Mouse (Mus musculus) kidney, adult 11 months (tissue): Measurements from ENCODE around the gene Gm45713.
"Not testable (repeated sequence)": the region's sequence is repeated elsewhere in the genome, so short reads cannot be mapped to it uniquely, and the experiment has no call there.

Source experiments
- DNase-seq: peaks from one replicate; pipeline ENCODE4 v3.0.0; 2022

Gm45713 gene

GRCm38 (mm10) chr7:45121966-45122365 is 14.1 kb downstream of the Gm45713 start:
- no peak for DNase-seq

- DNase-seq = peak; percentile 52
Measured at GRCm38 (mm10) chr7:45121404-45121803, 14.6 kb downstream of the Gm45713 start.

GRCm38 (mm10) chr7:45119780-45120709 is 16.0 kb downstream of the Gm45713 start:
- DNase-seq = no peak

GRCm38 (mm10) chr7:45118336-45118735 is 17.7 kb downstream of the Gm45713 start:
- no peak for DNase-seq

GRCm38 (mm10) chr7:45117566-45117965 is 18.5 kb downstream of the Gm45713 start:
- DNase-seq = no peak

GRCm38 (mm10) chr7:45113476-45113875 is 22.6 kb downstream of the Gm45713 start:
- no peak for DNase-seq

- DNase-seq = no peak
Measured at GRCm38 (mm10) chr7:45112529-45112928, 23.5 kb downstream of the Gm45713 start.

GRCm38 (mm10) chr7:45111940-45112339 is 24.1 kb downstream of the Gm45713 start:
- DNase-seq = no peak

- DNase-seq = not testable (repeated sequence)
Measured at GRCm38 (mm10) chr7:45110089-45110488, 25.9 kb downstream of the Gm45713 start.

GRCm38 (mm10) chr7:45107052-45107645 is 28.9 kb downstream of the Gm45713 start:
- DNase-seq = no peak

GRCm38 (mm10) chr7:45106441-45106840 is 29.6 kb downstream of the Gm45713 start:
- DNase-seq = no peak

GRCm38 (mm10) chr7:45105491-45105890 is 30.5 kb downstream of the Gm45713 start:
- no peak for DNase-seq

GRCm38 (mm10) chr7:45104941-45105340 is 31.1 kb downstream of the Gm45713 start:
- DNase-seq = no peak

GRCm38 (mm10) chr7:45103652-45104180 is 32.3 kb downstream of the Gm45713 start, which contains the start of gene Fcgrt:
Gene Fcgrt (minus strand): TSS chr7:45103851.
- DNase-seq = peak; percentile 98

- peak; percentile 66 for DNase-seq
Measured at GRCm38 (mm10) chr7:45102940-45103585, 33.0 kb downstream of the Gm45713 start.

GRCm38 (mm10) chr7:45102441-45102840 is 33.6 kb downstream of the Gm45713 start:
- no peak for DNase-seq

GRCm38 (mm10) chr7:45100046-45100445 is 36.0 kb downstream of the Gm45713 start:
- DNase-seq = no peak

- no peak for DNase-seq
Measured at GRCm38 (mm10) chr7:45098541-45099240, 37.3 kb downstream of the Gm45713 start.

- no peak for DNase-seq
Measured at GRCm38 (mm10) chr7:45097479-45097878, 38.6 kb downstream of the Gm45713 start.

- not testable (repeated sequence) for DNase-seq
Measured at GRCm38 (mm10) chr7:45095965-45096364, 40.1 kb downstream of the Gm45713 start.

GRCm38 (mm10) chr7:45095367-45095766 is 40.7 kb downstream of the Gm45713 start:
- DNase-seq = no peak

- no peak for DNase-seq
Measured at GRCm38 (mm10) chr7:45094121-45094520, 41.9 kb downstream of the Gm45713 start.

GRCm38 (mm10) chr7:45093516-45093905 is 42.5 kb downstream of the Gm45713 start:
- no peak for DNase-seq
